8 mouse cellular contexts compared by ENCODE assay signal in the genomic region with DNA sequence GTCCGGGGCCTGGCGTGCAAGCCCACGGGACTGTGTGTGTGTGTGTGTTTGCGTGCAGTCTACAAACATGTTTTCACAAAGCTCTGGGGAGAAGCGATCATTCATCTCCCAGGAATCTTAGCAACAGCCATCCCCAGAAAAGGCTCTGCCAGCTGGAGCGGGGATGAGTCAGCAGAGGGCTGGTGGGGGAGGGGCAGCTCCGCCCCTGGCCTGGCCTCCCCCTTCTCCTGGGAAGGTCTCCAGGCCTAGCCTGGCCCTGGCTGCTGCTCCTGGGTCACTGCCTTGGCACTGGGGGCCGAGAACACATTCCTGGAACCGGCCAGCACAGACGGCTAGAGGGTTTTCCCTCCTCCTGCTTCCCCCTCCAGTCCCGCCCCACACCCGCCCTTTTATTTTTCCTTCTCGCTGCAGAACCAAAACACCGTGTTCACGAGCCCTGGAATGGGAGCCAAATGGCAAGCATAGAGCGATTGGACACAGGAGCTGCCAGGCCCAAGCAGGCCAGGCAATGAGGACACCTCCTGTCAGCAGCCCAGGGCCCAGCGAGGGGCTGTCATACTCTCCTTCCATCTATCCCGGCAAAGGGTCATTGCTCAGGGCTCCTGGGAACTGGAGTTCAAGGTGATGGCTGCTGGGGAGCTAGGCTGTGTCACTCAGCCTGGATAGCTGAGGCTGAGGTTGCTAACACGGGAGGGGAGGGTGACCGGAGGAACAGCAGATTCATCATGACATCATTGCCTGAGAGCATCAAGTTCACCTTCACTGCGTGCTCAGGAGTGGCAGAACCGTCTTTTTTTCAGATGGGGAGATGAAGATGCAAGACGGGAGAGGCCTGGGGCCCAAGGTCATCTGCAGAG.
DNase-seq lines count a peak whose midpoint lies in the region; ATAC-seq lines count a peak whose summit lies in the region.

No protein-coding gene starts in this region.

- WGBS in embryonic facial prominence, embryonic 14.5 days: under 1% methylated on average over 23 of the region's 23 CpGs

- ATAC-seq in embryonic facial prominence, embryonic 14.5 days (ENCODE audit: low read depth): peak; percentile 67
- ATAC-seq in megakaryocyte-erythroid progenitor cell, adult 5-6 weeks (replicated peaks; ENCODE audit: low FRiP score, low TSS enrichment, poor library complexity, severe bottlenecking): peak; percentile 27; the same call in 1 of the 2 replicates

- no peaks in the 10 kb centered on the region for H3K36me3 ChIP-seq in embryonic facial prominence, embryonic 14.5 days (ENCODE audit: control insufficient read depth, insufficient read depth, low read length)

- no peaks in the 10 kb centered on the region for H3K9me3 ChIP-seq in embryonic facial prominence, embryonic 14.5 days (ENCODE audit: control insufficient read depth, low read length)

- H3K4me1 ChIP-seq in embryonic facial prominence, embryonic 14.5 days (ENCODE audit: control insufficient read depth, insufficient read depth, low read length): peaks cover 68% of the 10 kb centered on the region

- intact Hi-C loops in left cerebral cortex, postnatal 36 days (cut with DNase I): loop anchor here (2.0 kb wide), 2 partner anchors 23 to 83 kb away; partner anchors contain the start of gene Irf2bpl

- peak overlapping the region; percentile 50 for H3K4me2 ChIP-seq in embryonic facial prominence, embryonic 14.5 days (ENCODE audit: low read depth, low read length)

- peak overlapping the region; percentile 59 for H3K9ac ChIP-seq in embryonic facial prominence, embryonic 14.5 days (ENCODE audit: low read depth, low read length)

- no peaks in the 10 kb centered on the region for H3K27me3 ChIP-seq in embryonic facial prominence, embryonic 14.5 days (replicated peaks; ENCODE audit: control insufficient read depth, insufficient read depth, low read length)

- DNase-seq in spleen, adult 18-20 months: peak; percentile 53 to 56
- no peak for DNase-seq in spleen, adult 12 weeks (ENCODE audit: low spot score)
- peak; percentile 96 for DNase-seq in embryonic facial prominence, embryonic 14.5 days (ENCODE audit: low spot score)
- DNase-seq in heart, adult 11 months: peak; percentile 100
- DNase-seq in kidney, adult 11 months: peak; percentile 99
- peak; percentile 92 to 95 for DNase-seq in left cerebral cortex, postnatal 36 days (ENCODE audit: low spot score in 2 of 2)
- DNase-seq in right cerebral cortex, postnatal 36 days (ENCODE audit: low spot score in 2 of 2): peak; percentile 90 to 91

- peak overlapping the region; percentile 11 for H3K4me3 ChIP-seq in embryonic facial prominence, embryonic 14.5 days (ENCODE audit: low read depth, low read length)

- peak overlapping the region; percentile 98 for H3K27ac ChIP-seq in embryonic facial prominence, embryonic 14.5 days (replicated peaks; ENCODE audit: low read depth, low read length)
